Mouse (Mus musculus): ENCODE measurements around the gene Tenm3.
A peak's percentile ranks its signal among the peaks of the same experiment; 100 is the strongest.

The Tenm3 gene

GRCm38 (mm10) chr8:48274566-48274965, 569.2 kb downstream of the Tenm3 start:
- DNase-seq (ENCODE audit: low read depth): no peak

DNA sequence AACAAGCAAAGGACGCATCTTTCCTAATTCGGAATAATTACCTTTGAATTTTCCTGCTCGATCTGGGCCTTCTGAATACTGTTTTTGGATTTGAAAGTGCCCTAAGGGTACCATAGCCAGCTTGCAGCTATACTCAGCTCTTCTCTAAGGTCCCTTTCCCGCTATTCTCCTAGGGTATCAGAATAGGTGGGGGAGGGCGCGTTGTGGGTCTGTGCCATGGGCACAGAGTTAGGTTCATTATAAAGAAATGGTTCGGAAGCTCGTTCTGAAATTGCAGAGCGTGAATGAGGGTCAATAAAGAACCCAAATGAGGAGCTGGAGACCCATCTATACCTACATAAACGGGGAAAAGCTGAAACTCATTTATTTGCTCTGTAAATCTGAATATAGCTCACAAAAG, 575.1 kb downstream of the Tenm3 start:
- DNase-seq (ENCODE audit: low read depth): no peak

GRCm38 (mm10) chr8:48260265-48260664, 583.5 kb downstream of the Tenm3 start:
- DNase-seq (ENCODE audit: low read depth): no peak

DNA sequence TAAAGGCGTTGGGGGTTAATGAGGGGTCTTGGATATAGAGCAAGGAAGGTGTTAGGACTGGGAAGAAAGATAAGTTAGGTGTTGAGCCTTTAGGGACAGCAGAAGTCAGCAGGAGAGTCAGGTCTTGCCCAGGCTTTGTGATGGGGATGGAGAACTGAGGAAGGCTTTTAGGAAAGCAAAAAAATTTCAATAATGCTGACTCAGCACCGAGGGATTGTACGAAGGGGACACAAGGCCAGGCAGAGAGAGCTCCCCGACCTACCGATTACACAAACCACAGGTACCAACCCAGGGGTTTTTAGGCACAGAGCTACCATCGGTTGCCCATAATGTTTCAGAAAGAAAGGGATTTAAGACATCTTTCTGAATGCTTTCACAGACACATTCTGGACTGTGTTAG, 583.9 kb downstream of the Tenm3 start:
- no peak for DNase-seq (ENCODE audit: low read depth)

GRCm38 (mm10) chr8:48243876-48244275, 599.9 kb downstream of the Tenm3 start:
- DNase-seq (ENCODE audit: low read depth): no peak

DNA sequence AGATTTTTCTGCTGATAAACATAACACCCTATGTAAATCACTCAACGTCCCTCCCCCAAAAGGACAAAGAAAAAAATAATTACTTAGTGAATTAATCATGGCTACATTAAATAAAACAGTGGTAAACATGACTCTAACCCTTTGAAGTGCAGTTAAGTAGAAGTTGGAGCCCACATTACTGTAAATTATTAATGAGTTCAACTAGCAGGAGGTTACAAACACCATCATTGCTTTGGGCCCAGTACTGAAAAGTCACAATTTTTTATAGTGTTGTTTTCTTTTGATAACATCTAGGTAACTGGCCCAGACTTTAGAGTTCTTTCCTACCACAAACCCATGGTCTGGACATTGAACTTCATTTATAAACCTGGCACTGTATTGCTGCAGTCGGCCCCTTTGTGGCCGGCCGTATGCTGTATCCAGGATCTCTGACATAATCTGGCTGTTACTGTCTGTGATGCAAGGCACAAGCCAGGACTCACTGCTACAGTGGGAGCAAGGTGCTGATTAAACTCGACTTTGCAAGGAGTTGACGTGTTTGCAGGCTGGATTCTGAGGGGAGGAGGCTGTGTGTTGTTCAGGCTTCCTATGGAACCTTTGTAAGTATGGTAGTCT, 602.7 kb downstream of the Tenm3 start:
- DNase-seq (ENCODE audit: low read depth): no peak

- DNase-seq (ENCODE audit: low read depth): no peak
Measured at GRCm38 (mm10) chr8:48236968-48237367, 606.8 kb downstream of the Tenm3 start.

DNA sequence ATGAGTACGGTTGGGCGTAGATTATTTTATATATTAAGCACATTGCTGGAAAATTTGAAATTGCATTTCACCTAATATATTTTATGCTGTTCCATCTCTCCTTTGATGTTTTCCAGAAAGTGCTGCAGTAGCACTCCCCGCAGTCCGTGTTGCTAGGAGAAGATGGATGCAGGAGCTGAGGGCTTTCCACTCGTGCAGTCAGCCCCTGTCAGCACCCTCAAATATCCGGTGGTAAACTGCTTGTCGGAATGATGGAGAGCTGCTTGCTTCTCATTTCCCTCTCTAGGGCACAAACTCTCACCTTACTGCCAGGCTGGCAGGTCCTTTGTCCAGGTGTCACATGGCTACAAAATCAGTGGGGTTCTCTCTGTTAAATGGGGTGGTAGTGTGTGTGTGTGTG, 610.8 kb downstream of the Tenm3 start:
- no peak for DNase-seq (ENCODE audit: low read depth)

DNA sequence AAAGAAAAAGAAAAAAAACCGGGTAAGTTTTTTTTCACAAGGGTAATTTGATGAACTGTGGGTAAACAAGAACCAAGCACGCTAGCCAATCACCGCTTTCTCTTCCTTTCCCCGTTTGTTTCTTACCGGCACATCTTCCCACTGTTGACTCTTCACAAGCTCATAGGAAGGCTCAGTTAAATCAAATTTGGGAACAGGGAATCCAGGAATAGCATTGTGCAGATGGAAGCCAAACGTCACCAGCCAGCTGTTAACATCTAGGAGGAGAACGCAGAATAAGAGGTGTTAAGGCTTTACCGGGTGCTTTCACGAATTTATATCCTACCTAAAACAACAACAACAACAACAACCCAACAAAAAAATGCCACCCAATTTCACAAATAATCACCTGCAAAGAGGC, 611.9 kb downstream of the Tenm3 start:
- no peak for DNase-seq (ENCODE audit: low read depth)

- DNase-seq (ENCODE audit: low read depth): no peak
Measured at GRCm38 (mm10) chr8:48231389-48231788, 612.4 kb downstream of the Tenm3 start.

GRCm38 (mm10) chr8:48228676-48229075, 615.1 kb downstream of the Tenm3 start:
- DNase-seq (ENCODE audit: low read depth): no peak

DNA sequence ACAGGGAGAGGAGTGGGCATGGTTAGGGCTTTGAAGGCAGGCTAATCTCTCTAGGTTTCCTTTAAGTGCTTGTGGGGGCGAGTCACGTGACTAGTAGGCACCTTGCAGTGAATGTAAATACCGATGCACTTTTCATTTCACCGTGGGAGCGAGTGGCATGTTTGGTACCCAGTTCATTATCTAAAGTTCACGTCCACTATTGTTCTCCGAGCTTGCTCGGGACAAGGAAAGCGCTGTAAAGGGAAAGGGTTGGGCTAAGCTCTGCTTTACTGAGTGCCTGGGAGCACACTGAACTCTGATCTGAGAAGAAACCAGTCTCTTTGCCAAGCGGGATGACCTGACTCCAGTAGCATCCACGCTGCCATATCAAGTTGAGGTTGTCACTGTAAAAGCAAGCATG, 619.0 kb downstream of the Tenm3 start:
- DNase-seq (ENCODE audit: low read depth): no peak

DNA sequence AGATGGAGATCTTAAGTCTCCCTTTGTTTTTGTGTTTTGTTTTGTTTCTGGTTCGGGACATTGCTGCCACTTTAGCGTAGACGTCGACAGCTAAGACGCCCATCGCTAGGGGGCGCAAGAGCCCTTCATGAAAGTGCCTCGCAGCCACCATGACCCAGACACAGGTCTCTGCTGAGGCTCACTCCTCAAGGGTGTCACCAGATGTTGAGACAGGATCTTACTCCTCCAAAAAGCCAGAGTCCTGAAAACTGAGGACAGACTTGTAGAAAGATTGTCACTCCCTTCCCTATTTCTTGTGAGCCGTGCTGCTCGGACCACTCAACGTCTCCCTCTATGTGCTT, 621.4 kb downstream of the Tenm3 start:
- DNase-seq (ENCODE audit: low read depth): peak; percentile 9

GRCm38 (mm10) chr8:48221724-48222428, 621.9 kb downstream of the Tenm3 start:
- no peak for DNase-seq (ENCODE audit: low read depth)

- no peak for DNase-seq (ENCODE audit: low read depth)
Measured at GRCm38 (mm10) chr8:48221304-48221703, 622.4 kb downstream of the Tenm3 start.

- DNase-seq (ENCODE audit: low read depth): no peak
Measured at GRCm38 (mm10) chr8:48220529-48221181, 623.1 kb downstream of the Tenm3 start.

GRCm38 (mm10) chr8:48215071-48215501, 628.7 kb downstream of the Tenm3 start:
- no peak for DNase-seq (ENCODE audit: low read depth)

- no peak for DNase-seq (ENCODE audit: low read depth)
Measured at GRCm38 (mm10) chr8:48214386-48214785, 629.4 kb downstream of the Tenm3 start.

- no peak for DNase-seq (ENCODE audit: low read depth)
Measured at GRCm38 (mm10) chr8:48211931-48212330, 631.8 kb downstream of the Tenm3 start.

GRCm38 (mm10) chr8:48207567-48207966, 636.2 kb downstream of the Tenm3 start:
- DNase-seq (ENCODE audit: low read depth): no peak

- DNase-seq (ENCODE audit: low read depth): no peak
Measured at GRCm38 (mm10) chr8:48206922-48207321, 636.8 kb downstream of the Tenm3 start.

DNA sequence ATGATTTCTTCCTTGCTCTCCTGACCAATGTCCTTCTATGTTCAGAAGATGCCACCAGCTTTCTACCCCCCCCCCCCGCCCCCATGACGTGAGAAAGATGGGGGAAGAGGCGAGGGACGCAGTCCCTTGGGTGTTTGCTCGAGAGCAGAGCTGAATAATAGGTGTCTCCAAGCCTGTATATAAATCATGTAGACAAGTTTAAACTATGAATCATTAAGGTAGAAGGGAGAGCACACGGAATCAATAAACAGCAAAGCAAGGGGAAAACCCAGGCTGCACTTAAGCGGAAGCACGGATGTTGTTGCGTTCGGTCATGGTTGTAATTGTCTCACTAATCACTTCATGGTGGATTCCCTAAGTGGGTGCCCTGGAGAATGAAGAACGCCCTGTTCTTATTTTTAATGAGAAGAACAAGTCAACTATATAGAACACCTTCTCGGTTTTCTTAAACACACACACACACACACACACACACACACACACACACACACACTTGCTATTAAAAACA, 638.9 kb downstream of the Tenm3 start:
- no peak for DNase-seq (ENCODE audit: low read depth)

GRCm38 (mm10) chr8:48204114-48204837, 639.5 kb downstream of the Tenm3 start:
- DNase-seq (ENCODE audit: low read depth): no peak

Data from naive thymus-derived CD4-positive, alpha-beta T cell, adult 2 months (primary cell).